Mouse (Mus musculus) cerebellum, adult 18-20 months (tissue): ENCODE data around the gene Grhl3.

Experiments used
- DNase-seq, 2 experiments: peaks; one replicate each; pipeline ENCODE4 v3.0.0; 2021

The Grhl3 gene

GRCm38 (mm10) chr4:135526039-135526710 lies 47.3 kb downstream of the Grhl3 start:
- DNase-seq = no peak

DNA sequence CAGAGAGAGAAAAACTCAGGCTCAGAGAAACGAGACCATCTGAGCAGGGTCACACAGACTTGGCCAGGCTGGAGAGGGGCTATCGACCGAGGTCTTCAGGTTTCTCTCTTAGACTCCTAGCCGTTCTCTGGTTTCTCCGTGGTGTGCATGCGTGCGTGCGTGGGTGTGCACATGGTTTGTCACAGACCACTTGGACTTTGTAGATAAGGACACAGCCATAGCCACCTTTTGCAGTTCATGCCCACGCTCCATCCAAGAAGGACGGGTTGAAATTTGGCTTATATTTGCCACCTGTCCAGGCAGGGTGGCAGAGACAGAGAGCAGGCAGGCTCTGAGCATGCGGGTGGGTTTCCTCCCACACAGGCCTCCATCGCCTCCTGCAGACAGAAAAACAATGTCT lies 48.4 kb downstream of the Grhl3 start:
- DNase-seq = no peak

- DNase-seq = no peak
These were observed 49.5 kb downstream of the Grhl3 start for GRCm38 (mm10) chr4:135523939-135524338.

DNA sequence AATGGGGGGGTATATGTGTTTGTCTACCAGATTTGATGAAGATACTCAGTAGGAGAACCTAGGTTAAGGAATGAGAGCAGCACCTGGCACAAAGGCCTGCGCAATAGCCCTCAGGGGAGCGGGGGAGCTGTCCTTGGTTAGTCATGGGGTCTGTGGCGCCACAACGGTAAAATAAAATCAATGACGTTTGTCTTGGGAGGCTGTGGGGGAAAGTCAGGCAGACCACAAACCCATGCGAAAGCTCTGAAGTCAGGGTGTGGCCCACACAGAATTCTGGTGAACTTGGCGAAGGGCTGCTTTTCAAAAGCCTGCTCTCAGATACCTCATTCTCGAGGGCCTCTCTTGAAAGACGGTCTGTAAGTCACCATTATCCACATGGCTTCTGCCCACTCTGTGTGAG lies 53.0 kb downstream of the Grhl3 start:
- no peak for DNase-seq

GRCm38 (mm10) chr4:135518135-135518534 lies 55.3 kb downstream of the Grhl3 start:
- no peak for DNase-seq

DNA sequence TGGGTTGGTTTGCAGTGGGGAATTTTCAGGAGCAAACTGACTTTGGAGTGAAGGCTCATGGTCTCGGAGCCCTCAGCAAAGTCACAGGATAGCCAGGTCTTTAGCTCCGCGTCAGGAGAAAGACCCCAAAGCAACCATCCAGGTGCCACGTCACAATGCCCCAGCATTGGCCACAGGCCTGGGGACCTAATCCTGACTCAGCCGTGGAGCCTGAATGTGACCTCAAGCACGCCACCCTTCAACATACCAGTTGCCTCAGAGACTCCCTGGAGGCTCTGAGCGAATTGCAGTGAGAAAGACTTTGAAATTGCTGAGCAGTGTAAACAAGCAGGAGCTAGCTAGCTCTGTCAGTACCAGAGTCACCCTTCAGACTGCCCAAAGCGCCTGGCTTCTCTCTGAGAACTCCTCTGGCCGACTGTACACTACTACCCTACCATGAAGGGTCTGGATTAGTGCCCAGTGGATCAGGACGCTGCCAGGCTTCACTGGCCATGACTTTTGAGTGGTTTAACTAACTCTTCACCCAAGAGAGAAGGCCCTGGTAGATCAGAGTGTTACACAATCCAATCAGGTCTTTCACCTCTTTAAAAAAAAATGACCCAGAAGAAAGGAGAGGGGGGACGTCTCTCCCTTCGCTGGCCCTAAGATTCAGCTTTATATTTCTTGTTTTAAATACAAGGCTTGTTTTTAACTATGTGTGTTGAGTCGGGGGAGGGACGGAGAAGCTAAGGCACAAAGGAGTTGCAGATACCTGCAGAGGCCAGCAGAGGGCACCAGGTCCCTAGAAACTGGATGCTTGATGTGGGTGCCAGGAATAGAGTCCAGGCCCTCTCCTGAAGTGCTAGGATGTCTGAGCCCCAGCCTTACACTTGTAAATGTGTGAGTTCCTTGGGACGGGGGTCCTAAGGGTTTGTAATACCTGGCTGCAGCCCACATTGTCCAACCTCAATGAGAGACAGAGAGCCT lies 56.8 kb downstream of the Grhl3 start:
- peak; percentile 40 to 45 for DNase-seq

DNA sequence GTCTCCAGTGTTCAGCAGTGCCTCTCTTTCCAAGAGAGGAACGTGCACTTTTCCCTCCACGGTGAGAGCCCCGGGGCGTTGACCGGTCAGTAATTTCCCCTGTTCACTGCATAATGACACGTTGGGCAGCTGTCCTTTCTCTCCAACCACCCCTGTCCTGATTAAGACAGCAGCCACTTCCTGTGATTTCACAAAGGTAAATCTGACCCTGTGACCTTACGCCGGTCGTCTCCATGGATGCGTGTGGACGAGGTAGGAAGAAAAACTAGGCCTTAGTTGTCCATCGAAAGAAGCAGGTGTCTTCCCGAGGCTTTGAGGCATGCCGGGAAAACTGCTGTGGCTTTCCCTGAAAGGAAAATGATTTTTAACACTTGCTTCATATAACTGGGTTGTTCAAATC lies 58.5 kb downstream of the Grhl3 start:
- DNase-seq = no peak

GRCm38 (mm10) chr4:135513865-135514264 lies 59.6 kb downstream of the Grhl3 start:
- DNase-seq = no peak

DNA sequence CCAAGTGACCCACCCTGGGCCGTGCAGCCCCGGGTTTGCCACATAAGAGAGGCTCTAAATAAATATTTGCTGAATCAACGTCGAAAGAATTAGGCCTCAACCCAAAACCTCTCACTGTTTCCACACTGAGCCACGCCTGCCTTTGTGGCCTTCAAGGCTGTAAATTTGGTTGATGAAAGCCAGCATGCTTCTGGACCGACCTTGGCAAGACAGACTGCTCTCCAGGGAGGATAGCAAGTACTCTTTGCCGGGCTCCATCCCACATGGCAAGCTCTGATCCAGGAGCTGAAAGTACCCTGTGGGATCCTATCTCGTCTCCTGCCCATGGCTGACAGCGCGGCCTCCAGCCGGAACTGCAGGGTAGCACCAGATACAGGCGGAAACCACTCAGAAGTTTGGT lies 63.9 kb downstream of the Grhl3 start:
- no peak for DNase-seq

DNA sequence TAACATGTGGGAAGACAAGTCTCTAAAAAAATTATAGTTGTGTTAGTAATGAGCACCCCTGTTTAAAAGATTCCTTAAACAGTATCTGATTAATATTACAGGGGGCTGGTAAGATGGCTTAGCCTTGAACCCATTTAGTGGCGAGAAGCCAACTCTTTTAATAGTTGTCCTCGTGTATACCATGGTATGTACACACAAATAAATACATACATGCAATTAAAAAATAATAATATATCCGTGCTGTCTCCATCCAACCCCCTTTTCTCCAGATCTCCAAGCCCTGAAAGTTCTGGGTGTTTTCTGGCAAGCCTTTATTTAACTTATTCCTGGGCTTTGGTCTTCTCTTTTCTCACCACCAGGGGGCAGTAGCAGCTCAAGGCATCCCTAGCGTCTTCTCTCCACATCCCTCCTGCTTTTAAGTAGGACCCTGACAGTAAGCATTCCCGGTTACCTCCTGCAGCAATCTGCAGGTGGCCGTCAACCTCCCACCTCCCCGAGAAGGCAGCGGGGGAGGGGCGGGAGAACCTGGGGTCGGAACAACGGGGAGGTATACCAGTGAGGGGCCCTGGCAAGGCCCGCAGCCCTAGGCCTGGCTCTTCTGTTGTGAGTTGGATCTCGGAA lies 64.9 kb downstream of the Grhl3 start:
- peak; percentile 58 to 71 for DNase-seq

DNA sequence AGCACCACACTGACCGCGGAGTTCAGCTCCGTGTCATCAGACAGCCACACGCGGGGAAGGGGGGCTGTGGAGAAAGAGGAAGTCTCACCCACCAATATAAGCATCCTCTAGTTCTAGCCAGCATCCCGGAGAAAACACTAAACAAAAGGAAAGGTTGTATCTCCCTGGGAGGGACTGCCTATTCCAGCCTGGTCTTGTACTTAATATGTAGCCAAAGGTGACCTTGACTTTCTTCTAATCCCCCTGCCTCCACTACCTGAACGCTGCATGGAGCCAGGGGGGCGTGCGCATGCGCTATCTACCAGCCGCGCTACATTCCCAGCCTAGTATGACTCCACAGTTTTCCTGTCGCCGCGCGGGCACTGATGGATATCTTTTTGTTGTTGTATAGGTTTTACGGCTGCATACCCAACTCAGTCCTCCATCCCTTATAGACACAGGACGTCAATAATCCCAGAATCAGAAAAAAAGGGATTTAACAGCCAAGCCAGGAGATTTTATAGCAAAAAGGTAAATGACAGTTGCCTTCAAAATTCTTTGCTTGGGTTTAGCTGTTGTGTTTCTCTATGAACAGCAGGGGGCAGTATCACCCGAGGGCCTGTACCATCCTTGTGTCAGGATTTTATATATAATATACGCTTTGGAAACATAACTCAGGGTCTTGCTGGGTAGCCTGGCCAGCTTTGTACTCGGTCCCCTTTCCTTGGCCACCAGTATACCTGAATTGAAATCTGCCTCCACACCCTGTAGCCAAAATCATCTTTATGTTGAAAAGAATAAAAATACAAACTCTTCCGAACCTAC lies 65.7 kb downstream of the Grhl3 start:
- DNase-seq = peak in 1 of 2 experiments; percentile 43

DNA sequence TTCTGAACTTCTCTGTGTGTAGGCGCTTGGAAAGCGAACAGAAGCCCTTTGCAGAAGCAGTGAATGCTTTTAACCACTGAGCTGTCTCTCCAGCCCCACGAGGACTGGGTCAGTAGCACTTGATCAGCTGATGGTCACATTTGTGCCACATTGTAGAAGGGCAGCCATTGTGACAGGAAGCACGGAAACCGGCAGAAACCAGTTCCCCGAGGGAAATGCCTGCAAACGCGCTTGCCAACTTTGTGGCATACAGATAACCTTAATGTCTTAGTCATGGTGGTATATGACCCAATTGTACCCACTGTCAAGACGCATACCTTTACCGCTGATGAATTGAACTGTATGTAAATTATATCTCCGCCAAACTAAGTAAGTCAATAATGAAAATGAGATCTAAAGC lies 67.6 kb downstream of the Grhl3 start:
- DNase-seq = no peak

GRCm38 (mm10) chr4:135501587-135501986 lies 71.8 kb downstream of the Grhl3 start:
- DNase-seq = no peak

GRCm38 (mm10) chr4:135499831-135500230 lies 73.6 kb downstream of the Grhl3 start:
- DNase-seq = no peak

DNA sequence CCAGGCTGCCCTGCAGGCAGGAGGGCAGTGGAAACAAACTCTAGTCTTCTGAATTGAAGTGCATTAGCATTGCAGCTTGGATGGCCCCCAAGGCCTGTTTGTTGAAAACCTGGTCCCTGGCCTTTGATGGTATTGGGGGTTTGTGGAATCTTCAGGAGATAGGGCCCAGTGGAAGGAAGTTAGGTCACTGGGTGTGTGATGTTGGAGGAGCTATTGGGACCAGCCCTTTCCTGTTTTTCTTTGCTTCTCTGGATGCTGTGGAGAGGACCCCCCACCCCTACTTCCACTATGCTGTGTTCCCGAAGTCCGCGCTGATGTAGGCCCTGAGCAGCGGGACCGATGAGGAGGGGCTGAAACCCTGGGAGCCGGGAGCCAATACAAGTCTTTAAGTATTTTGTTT lies 75.3 kb downstream of the Grhl3 start:
- no peak for DNase-seq

DNA sequence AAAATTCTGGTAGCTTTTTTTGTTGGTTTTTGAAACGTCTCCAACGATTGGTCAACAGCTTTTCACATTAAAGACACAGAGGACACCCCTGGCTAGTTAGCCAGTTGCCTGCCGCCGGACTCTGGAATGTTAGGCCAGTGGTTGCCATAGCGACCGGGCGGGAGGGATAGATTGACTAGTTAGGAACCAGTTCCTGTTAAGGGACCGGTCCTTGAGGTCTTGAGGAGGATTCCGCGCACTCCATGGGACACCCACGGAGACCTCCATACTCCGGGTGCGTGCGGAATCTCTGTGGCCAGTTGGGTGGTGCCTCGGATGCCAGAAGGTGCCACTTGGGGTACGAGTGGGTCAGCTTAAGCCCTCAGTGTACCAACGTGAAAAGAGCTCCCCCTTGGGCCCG lies 77.6 kb downstream of the Grhl3 start:
- DNase-seq = peak; percentile 27 to 28

DNA sequence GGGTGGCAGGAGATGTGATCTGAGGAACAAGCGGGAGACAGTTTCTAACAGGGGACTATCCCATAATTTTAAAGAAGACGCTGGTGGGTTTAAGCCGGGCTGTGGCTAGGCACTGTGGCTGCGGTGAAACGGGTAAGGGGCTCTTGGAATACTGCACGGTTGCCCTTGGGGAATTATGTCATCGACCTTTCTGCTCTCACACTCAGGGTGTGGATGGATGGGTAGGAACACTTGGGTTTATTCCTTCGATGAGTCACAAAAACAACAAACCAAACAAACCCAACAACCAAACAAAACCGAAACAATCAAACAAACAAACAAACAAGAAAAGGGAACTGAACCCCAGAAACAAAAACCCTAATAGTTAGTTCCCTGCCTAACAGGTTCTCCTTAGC lies 78.0 kb downstream of the Grhl3 start:
- DNase-seq = peak in 1 of 2 experiments; percentile 26

DNA sequence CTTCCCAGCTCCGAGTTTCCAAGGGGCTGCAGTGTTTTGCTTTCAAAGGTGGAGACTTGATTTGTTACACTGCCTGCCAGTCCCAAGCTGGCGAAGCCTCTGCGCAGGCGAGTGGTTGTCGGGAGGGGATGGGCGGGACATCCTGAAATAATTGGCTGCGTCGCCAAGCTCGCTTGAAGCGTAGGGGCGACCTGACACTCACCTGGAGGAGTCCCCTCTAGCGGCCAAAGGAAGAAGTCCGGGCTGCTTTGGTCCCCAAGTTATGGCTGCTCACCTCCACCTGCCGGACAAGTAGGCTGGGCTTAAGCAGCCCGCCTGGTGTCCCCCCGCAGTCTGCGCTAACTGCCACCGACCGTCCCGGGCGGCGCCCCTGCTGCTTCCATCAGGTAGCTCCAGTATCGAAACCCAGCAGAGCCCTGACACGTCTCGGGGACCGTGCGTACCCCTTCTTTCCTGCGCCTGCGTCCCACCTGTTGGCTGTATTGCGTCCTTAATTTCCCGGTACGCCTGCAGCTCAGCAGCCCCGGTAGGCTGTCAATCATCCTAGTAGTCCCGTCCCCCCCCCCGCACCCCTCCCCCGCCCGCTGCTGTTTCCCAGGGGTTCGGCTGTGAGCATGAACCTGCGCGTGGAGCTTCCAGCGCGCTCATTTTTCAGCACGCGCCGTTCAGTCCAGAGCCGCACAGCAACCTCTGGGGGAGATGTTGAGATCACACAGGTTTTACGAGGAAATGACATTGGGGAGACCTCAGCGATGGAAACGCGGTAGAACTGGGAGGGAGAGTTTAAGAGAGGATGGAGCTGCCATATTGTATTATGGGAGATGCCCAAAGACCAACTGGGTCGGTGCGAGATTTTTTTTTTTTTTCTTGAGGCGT lies 78.7 kb downstream of the Grhl3 start, which contains the start of the genes Stpg1 and Nipal3:
Gene Stpg1 (plus strand): TSS at position 270 of the 876 bp plus-strand sequence.
Gene Nipal3 (minus strand): TSS at position 518 of the 876 bp plus-strand sequence.
- peak; percentile 91 to 97 for DNase-seq

DNA sequence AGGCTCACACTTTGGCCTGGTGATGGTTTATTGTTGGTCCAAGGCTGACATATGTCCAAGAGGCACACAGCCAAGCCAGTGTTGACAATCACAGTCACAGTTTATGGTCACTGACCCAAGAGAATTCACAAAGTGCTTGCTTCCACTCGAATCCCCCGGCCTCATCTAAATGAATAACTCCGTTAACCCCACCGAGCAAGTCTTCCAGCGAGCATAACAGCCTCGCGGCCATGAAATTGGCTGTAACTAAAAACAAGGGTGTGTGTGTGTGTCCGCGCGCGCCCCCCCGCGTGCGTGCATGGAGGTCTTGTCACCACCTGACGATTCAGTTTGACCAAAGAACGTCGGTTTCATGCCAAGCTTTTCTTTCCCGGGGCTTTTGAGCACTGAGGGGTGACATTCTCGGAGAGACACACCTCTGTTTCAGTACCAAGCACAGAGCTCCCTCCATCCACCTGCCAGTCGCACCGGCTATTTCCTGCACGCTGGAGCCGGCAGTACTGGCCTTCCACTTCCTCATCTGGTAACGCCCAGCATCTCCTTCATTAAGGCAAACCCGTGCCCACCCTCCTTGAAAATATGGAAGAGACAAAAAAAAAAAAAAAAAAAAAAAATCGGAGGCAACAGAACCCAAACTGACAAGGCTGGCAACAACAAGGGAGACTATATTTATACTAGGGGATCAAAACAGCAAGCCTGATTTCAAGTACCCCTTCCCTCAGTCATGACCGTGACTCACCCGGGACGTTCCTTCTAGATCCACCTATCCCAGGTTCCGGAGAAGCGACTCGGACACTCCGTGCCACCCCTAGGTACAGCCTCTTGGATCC lies 79.5 kb downstream of the Grhl3 start:
- peak; percentile 72 to 76 for DNase-seq

- no peak for DNase-seq
These were observed 80.2 kb downstream of the Grhl3 start for GRCm38 (mm10) chr4:135493271-135493670.
